22 mouse cellular contexts compared by ENCODE assay signal in the genomic region with DNA sequence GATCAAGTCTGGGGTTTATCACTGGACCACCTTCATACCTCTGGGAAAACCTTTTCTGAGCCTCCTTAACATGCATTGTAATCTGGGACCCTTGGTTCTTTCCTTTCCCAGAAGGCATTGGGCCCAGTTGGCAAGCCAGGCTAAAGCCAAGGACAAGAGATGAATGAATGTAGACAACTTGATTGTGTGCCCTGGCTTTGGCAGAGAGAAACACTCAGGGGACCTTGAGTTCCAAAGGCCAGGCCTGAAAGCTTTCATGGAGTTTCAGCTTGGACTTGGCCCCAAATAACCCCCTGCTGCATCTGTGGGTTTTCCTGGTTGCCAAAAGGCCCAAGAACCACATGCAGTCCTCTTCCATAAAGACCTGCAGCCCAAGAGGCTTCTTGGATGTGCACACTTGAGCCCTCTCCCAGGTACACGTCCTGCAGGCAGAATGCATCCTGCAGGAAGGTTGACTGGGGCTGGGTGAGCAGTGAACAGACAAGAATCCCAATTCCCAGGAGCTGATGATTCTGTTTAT.
DNase-seq lines count a peak whose midpoint lies in the region; ATAC-seq and TF ChIP-seq lines count a peak whose summit lies in the region.
"Had no signal": no experiment of that assay in that cellular context is flagged by ENCODE, and none has a peak within 500 bp of the region (broad histone marks: within the 10 kb centered on the region; RNA-seq: fewer than 3 reads in every experiment).

No protein-coding gene starts in this region.

- H3K4me2 ChIP-seq in hindbrain, postnatal 0 days (ENCODE audit: low read depth, low read length), result no peak overlapping the region
- H3K4me2 ChIP-seq in hindbrain, embryonic 13.5 days, result no peak overlapping the region
- H3K4me2 ChIP-seq: forebrain, embryonic 15.5 days; liver, embryonic 11.5 days; midbrain, embryonic 15.5 days; neural tube, embryonic 15.5 days; stomach, embryonic 15.5 days had no signal

- ATAC-seq in hindbrain, postnatal 0 days, result no peak
- no peak for ATAC-seq in hindbrain, embryonic 13.5 days (ENCODE audit: low FRiP score)
- ATAC-seq: forebrain, embryonic 15.5 days; midbrain, embryonic 15.5 days had no signal

- peak; percentile 12 for DNase-seq in hindbrain, postnatal 0 days (ENCODE audit: low spot score)
- DNase-seq in ovary, postnatal 36 days (ENCODE audit: low spot score), result peak; percentile 6
- DNase-seq in ovary, postnatal 10 days (ENCODE audit: low spot score), result no peak
- peak; percentile 66 for DNase-seq in adrenal gland, adult 8-10 months
- DNase-seq in adrenal gland, postnatal 36 days, result peak; percentile 55 to 63
- no peak for DNase-seq in gastrocnemius, adult 18-20 months (ENCODE audit: low spot score)
- DNase-seq: cerebellum, adult 9-11 months; embryo, embryonic 11 days; gastrocnemius, postnatal 36 days; kidney, adult 11 months; kidney, postnatal 14 days; lung, adult 18-20 months; right cerebral cortex, postnatal 14 days; thymus, postnatal 14 days had no signal

- H3K9me3 ChIP-seq in hindbrain, postnatal 0 days (ENCODE audit: low read length), result no peaks in the 10 kb centered on the region
- no peaks in the 10 kb centered on the region for H3K9me3 ChIP-seq in hindbrain, embryonic 13.5 days
- H3K9me3 ChIP-seq: forebrain, embryonic 15.5 days; megakaryocyte, embryonic 14.5 days; midbrain, embryonic 15.5 days; neural tube, embryonic 15.5 days; stomach, embryonic 15.5 days had no signal

- no peaks in the 10 kb centered on the region for H3K4me1 ChIP-seq in hindbrain, postnatal 0 days (ENCODE audit: insufficient read depth, low read length)
- H3K4me1 ChIP-seq in hindbrain, embryonic 13.5 days (replicated peaks), result no peaks in the 10 kb centered on the region
- H3K4me1 ChIP-seq: forebrain, embryonic 15.5 days; megakaryocyte, embryonic 14.5 days; midbrain, embryonic 15.5 days; neural tube, embryonic 15.5 days; stomach, embryonic 15.5 days had no signal

- 74% methylated on average over 1 of the region's 1 CpGs for WGBS in hindbrain, postnatal 0 days
- WGBS in hindbrain, embryonic 13.5 days, result 75% methylated on average over 1 of the region's 1 CpGs

- no peak overlapping the region for H3K27ac ChIP-seq in hindbrain, postnatal 0 days
- no peak overlapping the region for H3K27ac ChIP-seq in hindbrain, embryonic 13.5 days
- H3K27ac ChIP-seq: forebrain, embryonic 15.5 days; left cerebral cortex, adult 2 months; midbrain, embryonic 15.5 days; neural tube, embryonic 15.5 days; stomach, embryonic 15.5 days had no signal

- no peak overlapping the region for H3K9ac ChIP-seq in hindbrain, postnatal 0 days (replicated peaks; ENCODE audit: low read length)
- H3K9ac ChIP-seq in hindbrain, embryonic 13.5 days, result no peak overlapping the region
- H3K9ac ChIP-seq: forebrain, embryonic 15.5 days; midbrain, embryonic 15.5 days; neural tube, embryonic 15.5 days; stomach, embryonic 15.5 days had no signal

- H3K36me3 ChIP-seq in hindbrain, postnatal 0 days (ENCODE audit: insufficient read depth, low read length), result no peaks in the 10 kb centered on the region
- no peaks in the 10 kb centered on the region for H3K36me3 ChIP-seq in hindbrain, embryonic 13.5 days
- H3K36me3 ChIP-seq: forebrain, embryonic 15.5 days; midbrain, embryonic 15.5 days; neural tube, embryonic 15.5 days; stomach, embryonic 15.5 days had no signal

- no peaks in the 10 kb centered on the region for H3K27me3 ChIP-seq in hindbrain, postnatal 0 days (ENCODE audit: insufficient read depth, low read length)
- no peaks in the 10 kb centered on the region for H3K27me3 ChIP-seq in hindbrain, embryonic 13.5 days
- H3K27me3 ChIP-seq: forebrain, embryonic 15.5 days; megakaryocyte, embryonic 14.5 days; midbrain, embryonic 15.5 days; neural tube, embryonic 15.5 days; stomach, embryonic 15.5 days had no signal

- no peak for TF ChIP-seq CTCF in hindbrain, postnatal 0 days (IDR thresholded peaks at IDR 0.05; ENCODE audit: low read depth)

- H3K4me3 ChIP-seq in hindbrain, postnatal 0 days (ENCODE audit: low read length), result no peak overlapping the region
- no peak overlapping the region for H3K4me3 ChIP-seq in hindbrain, embryonic 13.5 days
- H3K4me3 ChIP-seq: forebrain, embryonic 15.5 days; left cerebral cortex, adult 2 months; megakaryocyte, embryonic 14.5 days; midbrain, embryonic 15.5 days; neural tube, embryonic 15.5 days; stomach, embryonic 15.5 days had no signal

Comparison
In these comparisons a context has a peak if more than half of its experiments do, and no peak if none do; other contexts are left out.
1. DNase-seq: peak in hindbrain, postnatal 0 days (single experiment), ovary, postnatal 36 days (single experiment), adrenal gland, adult 8-10 months (single experiment) and adrenal gland, postnatal 36 days (2 of 2); none in ovary, postnatal 10 days (single experiment) and gastrocnemius, adult 18-20 months (single experiment).